Mouse (Mus musculus) cerebellum, adult 2 months (tissue): ENCODE results near the gene Capn10.

Source experiments
- CTCF ChIP-seq: fragments of 200-500 bp; IDR thresholded peaks from 2 replicates; pipeline ENCODE4 v1.5.1; 2011; ENCODE audit warnings: low read depth, mild to moderate bottlenecking, control low read depth, low read length, moderate library complexity, borderline replicate concordance; ENCODE audit not compliant: insufficient read depth
- POLR2A ChIP-seq: fragments of 200-500 bp; IDR thresholded peaks from 2 replicates; pipeline ENCODE4 v1.6.1; 2011; ENCODE audit warnings: low read length, control low read depth, borderline replicate concordance; ENCODE audit not compliant: insufficient read depth

GRCm38 (mm10) chr1:92949426-92949825, 15.2 kb downstream of the Capn10 start:
- TF ChIP-seq CTCF, result peak; percentile 48; the same call in 1 of the 2 replicates
- no peak for TF ChIP-seq POLR2A
